Mouse (Mus musculus) embryonic facial prominence, embryonic 10.5 days (tissue): ENCODE measurements around the gene Slc39a12. TPM values are rescaled to one million over a fixed set of nuclear protein-coding genes. Genes with fewer than 3 reads are reported as not detected.

ENCODE experiments used
- DNase-seq: peaks from one replicate; pipeline ENCODE4 v3.0.0-alpha.2; 2017; ENCODE audit warnings: low spot score
- H3K27ac ChIP-seq: fragments of 300-500 bp; sonication (generic); replicated peaks from 2 replicates; pipeline ENCODE4 v1.5.1; 2016; ENCODE audit warnings: mild to moderate bottlenecking
- H3K27me3 ChIP-seq: fragments of 300-500 bp; sonication (generic); replicated peaks from 2 replicates; pipeline ENCODE4 v1.6.1; 2016; ENCODE audit warnings: low read depth, mild to moderate bottlenecking; ENCODE audit not compliant: poor library complexity, severe bottlenecking
- H3K36me3 ChIP-seq: fragments of 300-500 bp; sonication (generic); replicated peaks from 2 replicates; pipeline ENCODE4 v1.6.1; 2016; ENCODE audit warnings: mild to moderate bottlenecking, moderate library complexity
- H3K4me1 ChIP-seq: fragments of 300-500 bp; sonication (generic); 2 replicates; pipeline ENCODE4 v1.6.1; 2016
- H3K4me3 ChIP-seq: fragments of 300-500 bp; sonication (generic); 2 replicates; pipeline ENCODE4 v1.5.1; 2016; ENCODE audit warnings: mild to moderate bottlenecking, moderate library complexity
- H3K9me3 ChIP-seq: fragments of 300-500 bp; sonication (generic); 2 replicates; pipeline ENCODE4 v1.6.1; 2016; ENCODE audit warnings: mild to moderate bottlenecking
- WGBS: fragments of 180-500 bp; shearing (Covaris S2); methylation state at CpG from one replicate; pipeline ENCODE4 v1.1.7; 2016; 5-methylcytosine and 5-hydroxymethylcytosine counted together
- polyA plus RNA-seq: library from polyadenylated mRNA; unstranded; fragments of >200 nt; fragmentation: Nextera tagmentation; extraction: Ambion mirVana; gene quantifications from 2 replicates; pipeline ENCODE4 v1.2.1, GENCODE M21; 2016

The Slc39a12 gene
- 0.09 TPM in 1 of 2 replicates, not detected in the other for polyA plus RNA-seq

DNA sequence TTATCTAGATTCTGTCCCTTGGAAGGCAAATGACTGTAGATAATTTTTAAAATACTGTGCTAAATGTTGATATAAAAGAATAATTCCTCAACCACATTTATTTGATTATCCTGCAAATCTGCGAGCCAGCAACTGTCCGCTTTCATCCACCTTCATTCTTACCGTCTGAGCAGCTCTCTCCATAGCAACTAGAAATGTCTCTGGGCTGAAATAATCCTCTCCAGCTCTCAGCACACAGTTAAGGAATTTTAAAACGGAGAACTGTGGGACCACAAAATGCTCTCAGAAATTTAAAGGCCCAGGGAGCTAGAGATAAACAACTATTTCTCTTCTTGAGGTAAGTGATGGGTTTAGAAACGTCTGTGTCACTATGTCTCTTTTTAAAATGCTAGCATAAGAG is at the start of gene Slc39a12:
Gene Slc39a12 (plus strand): TSS at position 155 of the 400 bp plus-strand sequence.
- no peaks in the 10 kb centered on the region for H3K27me3 ChIP-seq
- no peaks in the 10 kb centered on the region for H3K4me1 ChIP-seq
- no peak within 1 kb of the TSS for H3K4me3 ChIP-seq
- H3K36me3 ChIP-seq = no peaks in the 10 kb centered on the region
- no peaks in the 10 kb centered on the region for H3K9me3 ChIP-seq
- 64% methylated on average over 5 of the region's 5 CpGs for WGBS
- DNase-seq = no peak
- H3K27ac ChIP-seq = no peak within 1 kb of the TSS

DNA sequence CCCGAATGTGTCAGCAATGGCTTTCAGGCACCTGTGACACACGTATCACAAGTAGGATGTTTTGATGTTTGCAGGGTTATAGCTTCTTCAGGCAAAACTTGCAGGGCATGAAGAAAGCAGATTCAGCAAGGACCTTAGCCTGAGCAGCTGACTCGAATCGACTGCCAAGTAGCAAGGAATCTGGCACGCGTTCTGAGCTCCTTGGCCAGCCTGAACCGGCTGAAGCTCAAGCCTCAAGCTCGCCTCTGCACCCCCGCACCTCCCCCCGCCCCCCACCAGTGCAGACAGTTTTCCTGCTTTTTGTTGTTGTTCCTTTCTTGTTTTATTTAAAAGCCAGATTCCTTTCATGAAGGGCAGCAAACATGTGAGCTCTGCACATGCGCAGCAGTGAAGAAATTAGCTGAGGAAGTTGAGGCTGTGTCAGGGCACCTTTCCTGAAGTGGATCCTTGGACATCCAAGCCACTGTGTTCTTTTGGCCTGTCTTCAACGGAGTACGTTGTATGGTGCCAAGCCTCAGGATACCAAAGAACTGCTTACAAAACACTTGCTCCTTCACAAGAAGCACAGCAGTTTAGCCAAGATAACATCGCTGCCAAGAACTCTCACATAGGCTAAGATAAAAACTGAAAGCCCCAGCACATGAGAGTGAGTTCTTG is 46.3 kb upstream of the Slc39a12 start:
- Histone ChIP-seq H3K4me1 (no peaks in the 10 kb centered on the region), H3K36me3 (no peaks in the 10 kb centered on the region), H3K27me3 (no peaks in the 10 kb centered on the region), H3K4me3 (no peak overlapping the region), H3K27ac (no peak overlapping the region), H3K9me3 (no peaks in the 10 kb centered on the region)
- 86% methylated on average over 14 of the region's 14 CpGs for WGBS
- no peak for DNase-seq

DNA sequence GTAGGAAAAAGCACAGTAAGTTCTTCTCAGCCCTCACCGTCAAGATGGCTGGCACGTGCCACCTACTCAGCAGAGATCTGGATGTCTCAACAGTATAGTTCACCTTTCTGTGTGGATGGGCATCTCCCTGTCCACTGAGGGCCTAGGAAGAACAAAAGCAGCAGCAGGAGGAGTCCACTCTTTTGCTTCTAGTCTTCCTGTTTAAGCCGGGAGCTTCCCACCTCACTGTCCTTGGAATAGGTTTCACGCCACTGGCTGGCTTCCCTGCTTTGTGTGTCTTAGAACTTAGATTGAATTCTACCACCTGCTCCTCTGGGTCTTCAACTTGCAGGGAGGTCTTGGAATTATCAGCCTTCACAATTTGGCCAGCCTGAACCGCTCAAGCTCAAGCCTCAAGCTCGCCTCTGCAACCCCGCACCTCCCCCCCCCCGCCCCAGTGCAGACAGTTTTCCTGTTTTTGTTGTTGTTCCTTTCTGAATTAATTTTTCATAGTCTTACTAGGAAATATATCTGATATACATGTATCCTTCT is 45.7 kb upstream of the Slc39a12 start:
- no peaks in the 10 kb centered on the region for H3K36me3 ChIP-seq
- no peak for DNase-seq
- no peak overlapping the region for H3K27ac ChIP-seq
- no peaks in the 10 kb centered on the region for H3K27me3 ChIP-seq
- H3K9me3 ChIP-seq = no peaks in the 10 kb centered on the region
- no peak overlapping the region for H3K4me3 ChIP-seq
- 89% methylated on average over 8 of the region's 8 CpGs for WGBS
- no peaks in the 10 kb centered on the region for H3K4me1 ChIP-seq

DNA sequence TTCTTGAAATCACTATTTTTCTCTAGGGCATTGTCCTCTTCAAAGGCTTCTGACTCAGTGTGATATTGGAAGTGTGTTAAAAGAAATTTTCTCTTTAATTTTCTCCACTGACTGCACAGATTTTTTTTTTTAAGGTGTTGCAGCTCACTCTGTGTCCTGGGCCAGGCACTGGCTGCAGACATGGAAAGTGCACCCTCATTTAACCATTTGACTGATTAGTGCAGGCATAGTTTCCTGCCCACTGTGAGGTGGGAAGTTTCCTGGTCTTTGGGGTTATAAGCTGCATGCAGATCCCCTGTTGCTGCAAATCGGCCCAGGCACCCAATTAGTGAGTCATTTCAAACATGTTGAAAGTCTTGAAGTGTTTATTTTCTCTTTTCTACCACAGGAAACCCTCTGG is 740 bp downstream of the Slc39a12 start:
- Histone ChIP-seq H3K36me3 (no peaks in the 10 kb centered on the region), H3K27ac (no peak overlapping the region), H3K9me3 (no peaks in the 10 kb centered on the region), H3K4me1 (no peaks in the 10 kb centered on the region), H3K27me3 (no peaks in the 10 kb centered on the region), H3K4me3 (no peak overlapping the region)
- DNase-seq = no peak
- 41% methylated on average over 1 of the region's 1 CpGs for WGBS

DNA sequence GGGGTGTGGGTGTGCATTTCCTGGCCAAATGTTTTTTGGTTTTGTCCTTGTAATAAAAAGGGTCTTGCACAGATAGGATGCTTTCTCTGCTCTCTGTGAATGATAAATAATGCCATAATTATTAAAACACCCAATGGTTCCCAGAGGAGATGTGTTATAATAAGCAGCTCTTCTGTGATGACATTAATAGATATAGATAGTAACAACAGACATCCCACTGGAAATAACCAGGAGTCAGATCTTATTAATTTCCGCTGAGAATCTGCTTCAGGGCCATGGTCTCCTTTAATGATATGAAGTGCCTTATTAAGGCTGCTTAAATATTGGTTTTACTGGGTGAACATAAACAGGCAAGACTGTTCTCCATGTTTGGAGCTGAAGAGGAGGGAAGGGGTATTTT is 2.8 kb downstream of the Slc39a12 start:
- Histone ChIP-seq H3K4me3 (no peak overlapping the region), H3K36me3 (no peaks in the 10 kb centered on the region), H3K27me3 (no peaks in the 10 kb centered on the region), H3K9me3 (no peaks in the 10 kb centered on the region), H3K27ac (no peak overlapping the region), H3K4me1 (no peaks in the 10 kb centered on the region)
- no peak for DNase-seq
- WGBS = 92% methylated on average over 1 of the region's 1 CpGs

DNA sequence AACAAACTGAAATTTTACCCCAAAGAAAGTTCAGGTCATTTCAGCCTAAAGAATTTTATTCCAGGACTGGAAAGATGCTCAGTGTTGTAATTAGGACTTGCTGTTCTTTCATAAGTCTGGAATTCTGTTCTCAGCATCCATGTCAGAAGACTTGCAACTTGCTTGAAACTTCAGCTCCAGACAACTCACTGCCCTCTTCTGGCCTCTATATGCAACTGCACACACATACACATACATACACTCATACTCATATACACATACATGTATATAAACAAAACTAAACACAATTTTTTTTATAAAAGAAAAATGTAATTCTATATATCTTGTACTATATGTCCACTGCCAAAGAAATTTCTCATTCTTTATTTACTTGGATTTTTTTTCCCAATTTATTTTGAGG is 14.9 kb downstream of the Slc39a12 start:
- Histone ChIP-seq H3K27ac (no peak overlapping the region), H3K4me1 (no peaks in the 10 kb centered on the region), H3K9me3 (no peaks in the 10 kb centered on the region), H3K36me3 (no peaks in the 10 kb centered on the region), H3K27me3 (no peaks in the 10 kb centered on the region), H3K4me3 (no peak overlapping the region)
- no peak for DNase-seq

DNA sequence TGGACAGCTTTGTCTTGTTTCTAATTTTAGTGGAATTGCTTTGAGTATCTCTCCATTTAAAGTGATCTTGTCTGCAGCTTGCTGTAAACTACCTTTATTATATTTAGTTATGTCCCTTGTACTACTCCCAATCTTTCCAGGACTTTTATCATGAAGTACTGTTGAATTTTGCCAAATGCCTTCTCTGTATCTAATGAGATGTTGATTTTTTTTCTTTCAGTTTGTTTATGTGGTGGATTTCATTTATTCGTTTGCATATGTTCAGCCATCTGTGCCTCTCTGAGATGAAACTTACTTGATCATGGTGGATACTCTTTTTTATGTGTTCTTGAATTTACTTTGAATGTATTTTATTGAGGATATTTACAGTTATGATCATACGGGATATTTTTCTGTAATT is 40.9 kb downstream of the Slc39a12 start:
- no peak for DNase-seq
- H3K4me3 ChIP-seq = no peak overlapping the region
- H3K27ac ChIP-seq = no peak overlapping the region
- no peaks in the 10 kb centered on the region for H3K4me1 ChIP-seq
- H3K9me3 ChIP-seq = no peaks in the 10 kb centered on the region
- 90% methylated on average over 2 of the region's 2 CpGs for WGBS
- no peaks in the 10 kb centered on the region for H3K36me3 ChIP-seq
- no peaks in the 10 kb centered on the region for H3K27me3 ChIP-seq

DNA sequence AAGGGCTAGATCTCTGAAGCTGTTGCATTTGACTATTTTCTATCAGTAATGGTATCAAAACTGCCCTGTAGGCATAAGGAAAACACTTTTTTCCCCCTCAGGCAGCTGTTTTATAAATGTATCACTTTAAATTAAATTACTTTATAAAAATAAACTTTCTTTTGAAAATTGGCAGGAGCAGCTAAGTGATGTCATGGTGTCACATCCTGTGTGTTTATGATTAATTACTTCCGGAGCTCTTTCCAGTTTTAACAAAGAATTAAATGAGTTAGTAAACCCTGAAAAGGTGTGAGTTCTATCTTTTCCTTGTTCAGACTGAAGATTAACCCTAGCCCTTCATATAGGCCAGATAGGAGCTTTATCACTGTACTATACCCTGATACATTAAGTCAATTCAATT is 59.2 kb downstream of the Slc39a12 start:
- H3K4me1 ChIP-seq = no peaks in the 10 kb centered on the region
- H3K9me3 ChIP-seq = no peaks in the 10 kb centered on the region
- WGBS = 60% methylated on average over 1 of the region's 1 CpGs
- no peak for DNase-seq
- H3K36me3 ChIP-seq = no peaks in the 10 kb centered on the region
- H3K27ac ChIP-seq = no peak overlapping the region
- no peak overlapping the region for H3K4me3 ChIP-seq
- no peaks in the 10 kb centered on the region for H3K27me3 ChIP-seq

DNA sequence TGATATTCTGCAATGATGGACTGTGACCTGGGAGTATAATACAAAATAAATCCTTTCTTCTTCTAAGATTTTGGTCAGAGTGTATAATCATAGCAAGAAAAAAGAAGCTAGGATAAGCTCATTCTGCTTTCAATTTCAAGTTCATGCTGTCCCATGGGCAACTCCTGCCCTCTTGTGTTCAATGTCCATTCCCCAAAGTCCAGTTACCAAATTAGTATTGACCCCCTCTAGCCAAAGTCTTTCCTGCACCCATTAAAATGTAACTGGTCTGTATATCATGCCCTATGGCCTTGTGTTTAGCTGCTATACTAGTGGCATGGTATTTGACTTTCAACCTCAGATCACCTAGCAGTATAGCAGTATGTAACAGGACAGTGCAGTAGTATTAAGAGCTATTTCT is 62.8 kb downstream of the Slc39a12 start:
- Histone ChIP-seq H3K4me1 (no peaks in the 10 kb centered on the region), H3K4me3 (no peak overlapping the region), H3K9me3 (no peaks in the 10 kb centered on the region), H3K27ac (no peak overlapping the region), H3K36me3 (no peaks in the 10 kb centered on the region), H3K27me3 (no peaks in the 10 kb centered on the region)
- DNase-seq = no peak

DNA sequence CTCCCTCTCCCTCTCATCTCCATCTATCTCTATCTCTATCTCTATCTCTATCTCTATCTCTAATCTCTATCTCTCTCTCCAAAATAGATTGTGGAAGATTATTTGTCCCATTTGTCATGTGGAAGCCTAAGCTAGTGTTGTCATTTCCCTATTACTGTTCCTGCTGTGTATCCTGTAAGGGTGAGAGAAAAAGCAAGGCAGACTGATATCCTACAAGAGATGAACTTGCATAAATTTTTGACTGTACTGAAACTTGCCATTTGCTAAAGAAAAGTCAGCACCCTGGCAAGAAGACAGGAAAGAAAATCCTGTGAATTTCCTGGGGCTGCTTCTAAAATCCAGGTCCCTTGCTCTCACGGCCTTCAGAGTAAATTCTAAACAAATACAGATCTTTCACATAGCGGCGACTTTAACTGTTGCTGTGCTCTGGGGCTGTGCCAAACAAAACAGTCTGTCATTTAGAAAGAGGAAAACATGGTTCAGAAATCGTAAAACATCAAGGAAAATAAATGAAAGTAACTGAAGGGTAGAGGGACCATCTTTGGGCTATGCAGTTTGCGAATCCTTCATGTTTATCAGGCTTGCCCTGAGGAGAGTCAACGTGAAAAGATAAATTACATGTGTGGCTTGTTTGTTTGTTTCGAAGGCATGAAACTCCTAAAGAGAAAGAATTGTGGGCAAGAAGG is 67.0 kb downstream of the Slc39a12 start:
- H3K27me3 ChIP-seq = no peaks in the 10 kb centered on the region
- no peak overlapping the region for H3K4me3 ChIP-seq
- no peaks in the 10 kb centered on the region for H3K36me3 ChIP-seq
- no peaks in the 10 kb centered on the region for H3K9me3 ChIP-seq
- H3K4me1 ChIP-seq = no peaks in the 10 kb centered on the region
- WGBS = 71% methylated on average over 7 of the region's 7 CpGs
- no peak overlapping the region for H3K27ac ChIP-seq
- DNase-seq = no peak

DNA sequence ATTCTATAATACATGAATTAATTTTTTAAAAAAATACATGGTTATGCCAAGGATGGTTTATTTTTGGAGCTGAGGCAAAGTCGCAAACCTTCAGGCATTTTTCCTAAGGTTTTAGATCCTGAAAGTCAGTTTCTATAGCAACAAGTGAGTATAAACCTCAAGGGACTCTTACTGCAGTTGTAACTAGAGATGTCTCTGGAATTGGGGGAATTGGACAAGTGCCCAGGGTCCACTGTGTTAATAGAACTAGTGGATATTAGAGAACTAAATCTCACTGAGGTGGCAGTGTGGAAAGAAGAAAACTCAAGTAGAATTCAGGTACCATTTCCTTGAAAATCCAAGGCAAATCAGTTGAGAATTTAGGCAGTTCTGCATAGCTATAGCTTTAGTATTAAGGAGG is 76.3 kb downstream of the Slc39a12 start:
- WGBS = 55% methylated on average over 1 of the region's 1 CpGs
- Histone ChIP-seq H3K9me3 (no peaks in the 10 kb centered on the region), H3K4me3 (no peak overlapping the region), H3K27me3 (no peaks in the 10 kb centered on the region), H3K36me3 (no peaks in the 10 kb centered on the region), H3K27ac (no peak overlapping the region), H3K4me1 (no peaks in the 10 kb centered on the region)
- DNase-seq = no peak

DNA sequence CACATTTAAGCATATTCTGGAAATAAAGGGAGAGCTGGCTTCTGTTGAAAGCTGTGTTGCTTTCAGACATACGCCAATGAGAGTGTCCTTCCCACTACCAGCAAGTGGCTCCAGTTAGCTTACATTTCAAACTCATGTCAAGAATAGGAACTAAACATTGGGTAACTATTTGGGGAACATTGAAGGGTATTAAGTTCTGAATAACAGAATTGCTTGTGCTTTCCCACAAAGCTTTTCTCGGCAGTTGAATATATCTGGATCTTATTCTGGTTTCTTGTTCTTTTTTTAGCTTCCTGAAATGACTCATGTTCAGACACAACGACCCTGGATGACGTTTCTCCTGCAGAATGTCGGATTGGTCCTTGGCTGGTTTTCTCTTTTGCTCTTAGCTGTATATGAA is 106.0 kb downstream of the Slc39a12 start:
- no peak overlapping the region for H3K27ac ChIP-seq
- no peak for DNase-seq
- H3K36me3 ChIP-seq = no peaks in the 10 kb centered on the region
- H3K9me3 ChIP-seq = no peaks in the 10 kb centered on the region
- WGBS = 86% methylated on average over 5 of the region's 5 CpGs
- no peak overlapping the region for H3K4me3 ChIP-seq
- no peaks in the 10 kb centered on the region for H3K27me3 ChIP-seq
- no peaks in the 10 kb centered on the region for H3K4me1 ChIP-seq

DNA sequence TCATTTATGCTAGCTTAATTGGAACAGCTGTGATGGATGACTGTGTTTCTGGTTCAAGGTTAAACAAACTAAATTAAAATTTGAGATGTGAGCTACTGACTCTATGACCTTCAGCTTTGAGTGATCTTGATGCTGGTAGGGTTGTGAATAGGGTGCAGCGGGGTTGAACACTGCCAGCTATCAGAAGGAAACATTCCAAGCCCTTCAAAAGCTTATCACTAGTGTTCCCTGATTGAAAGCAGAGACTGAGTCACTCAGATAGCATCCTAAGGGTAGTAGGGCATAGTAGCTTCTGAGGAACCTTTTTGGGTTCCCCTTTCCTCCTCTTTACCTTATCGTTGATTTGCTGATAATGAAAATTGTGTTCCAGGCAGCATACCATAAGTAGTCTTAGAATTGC is 108.0 kb downstream of the Slc39a12 start:
- Histone ChIP-seq H3K27ac (no peak overlapping the region), H3K4me3 (no peak overlapping the region), H3K4me1 (no peaks in the 10 kb centered on the region), H3K27me3 (no peaks in the 10 kb centered on the region), H3K9me3 (no peaks in the 10 kb centered on the region), H3K36me3 (no peaks in the 10 kb centered on the region)
- DNase-seq = no peak
- 81% methylated on average over 2 of the region's 2 CpGs for WGBS
